Mouse (Mus musculus): ENCODE data around the gene Ap2a2. TPM values are rescaled to one million over a fixed set of nuclear protein-coding genes. Genes with fewer than 3 reads are reported as not detected.
"Not testable (repeated sequence)": the region's sequence is repeated elsewhere in the genome, so short reads cannot be mapped to it uniquely, and the experiment has no call there.

Gene Ap2a2
- polyA plus RNA-seq, 1 experiment from 2014 or later: 39.4 TPM

GRCm38 (mm10) chr7:141593056-141593455 is 31.1 kb downstream of the Ap2a2 start:
- DNase-seq (ENCODE audit: low spot score): no peak

GRCm38 (mm10) chr7:141596971-141597370 is 35.0 kb downstream of the Ap2a2 start:
- no peak for DNase-seq (ENCODE audit: low spot score)

DNA sequence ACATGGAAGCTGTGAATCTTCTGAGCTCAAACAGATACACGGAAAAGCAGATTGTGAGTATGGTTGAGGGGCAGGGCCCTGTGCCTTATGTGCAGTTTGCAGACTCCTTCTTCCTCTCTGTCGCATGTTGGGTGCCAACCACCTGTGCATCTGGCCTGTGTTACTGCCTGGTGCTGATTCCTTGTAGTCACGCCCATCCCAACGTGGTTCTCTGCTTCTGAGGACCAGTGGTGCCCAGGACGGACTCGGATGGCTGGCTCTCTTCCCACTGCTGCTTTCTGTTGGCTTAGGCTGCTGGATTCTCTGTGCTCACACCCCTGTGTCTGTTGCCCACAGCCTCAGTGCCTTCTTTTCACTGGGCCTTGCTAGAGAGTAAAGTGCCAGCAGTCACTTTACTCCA is 35.6 kb downstream of the Ap2a2 start:
- no peak for DNase-seq (ENCODE audit: low spot score)

GRCm38 (mm10) chr7:141607717-141608116 is 45.7 kb downstream of the Ap2a2 start:
- no peak for DNase-seq (ENCODE audit: low spot score)

GRCm38 (mm10) chr7:141609719-141610514 is 47.9 kb downstream of the Ap2a2 start:
- no peak for DNase-seq (ENCODE audit: low spot score)

DNA sequence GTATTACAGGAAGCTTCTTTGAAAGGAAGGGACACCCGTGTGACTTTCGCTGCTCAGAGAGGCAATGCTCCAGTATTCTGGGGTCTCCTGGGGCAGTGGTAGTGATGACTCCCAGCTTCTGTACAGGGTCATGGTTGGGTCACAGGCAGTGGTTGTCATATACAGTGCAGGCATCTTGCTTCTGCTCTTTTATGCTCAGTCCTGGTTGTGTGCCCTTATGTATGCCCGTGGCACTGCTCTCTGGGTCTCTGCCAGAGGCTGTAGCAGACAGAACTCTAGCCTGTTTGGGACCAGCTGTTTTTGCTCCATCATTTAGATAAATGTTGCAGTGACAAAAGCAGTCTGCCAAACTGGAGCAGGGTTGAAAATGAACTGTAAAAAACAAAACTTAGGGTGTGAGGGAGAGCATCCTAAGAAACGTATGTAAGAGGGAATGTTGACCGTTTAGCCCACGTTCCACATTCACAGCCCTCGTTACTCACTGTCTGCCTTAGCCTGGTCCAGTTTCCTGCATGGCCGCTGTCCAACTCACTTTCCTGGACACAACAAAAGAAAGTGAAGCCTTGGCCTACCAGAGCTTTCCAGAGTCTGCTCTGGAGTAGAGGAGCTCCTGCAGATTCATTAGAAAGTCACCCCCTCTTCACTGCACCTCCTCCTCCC is 49.9 kb downstream of the Ap2a2 start:
- DNase-seq (ENCODE audit: low spot score): no peak

DNA sequence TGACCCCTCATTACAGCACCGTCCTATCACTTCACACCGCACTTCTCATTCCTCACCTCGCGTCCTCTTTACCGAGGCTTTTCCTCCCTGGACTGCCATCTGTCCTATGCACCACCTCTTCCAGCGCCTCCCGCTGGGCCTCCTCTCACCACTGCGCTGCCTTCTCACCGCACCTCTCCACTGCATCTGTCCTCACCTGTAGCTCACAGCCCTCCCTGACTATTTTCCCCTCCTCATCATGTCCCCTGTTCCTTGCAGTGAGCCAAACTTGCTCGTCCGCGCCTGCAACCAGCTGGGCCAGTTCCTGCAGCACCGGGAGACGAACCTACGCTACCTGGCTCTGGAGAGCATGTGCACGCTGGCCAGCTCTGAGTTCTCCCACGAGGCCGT is 50.4 kb downstream of the Ap2a2 start:
- DNase-seq (ENCODE audit: low spot score): no peak

- no peak for DNase-seq (ENCODE audit: low spot score)
Observed at GRCm38 (mm10) chr7:141612791-141613190, 50.8 kb downstream of the Ap2a2 start.

GRCm38 (mm10) chr7:141614329-141614832 is 52.4 kb downstream of the Ap2a2 start:
- DNase-seq (ENCODE audit: low spot score): no peak

- DNase-seq (ENCODE audit: low spot score): no peak
Observed at GRCm38 (mm10) chr7:141624214-141624613, 62.2 kb downstream of the Ap2a2 start.

- no peak for DNase-seq (ENCODE audit: low spot score)
Observed at GRCm38 (mm10) chr7:141625120-141625810, 63.3 kb downstream of the Ap2a2 start.

GRCm38 (mm10) chr7:141628018-141628417 is 66.0 kb downstream of the Ap2a2 start:
- no peak for DNase-seq (ENCODE audit: low spot score)

DNA sequence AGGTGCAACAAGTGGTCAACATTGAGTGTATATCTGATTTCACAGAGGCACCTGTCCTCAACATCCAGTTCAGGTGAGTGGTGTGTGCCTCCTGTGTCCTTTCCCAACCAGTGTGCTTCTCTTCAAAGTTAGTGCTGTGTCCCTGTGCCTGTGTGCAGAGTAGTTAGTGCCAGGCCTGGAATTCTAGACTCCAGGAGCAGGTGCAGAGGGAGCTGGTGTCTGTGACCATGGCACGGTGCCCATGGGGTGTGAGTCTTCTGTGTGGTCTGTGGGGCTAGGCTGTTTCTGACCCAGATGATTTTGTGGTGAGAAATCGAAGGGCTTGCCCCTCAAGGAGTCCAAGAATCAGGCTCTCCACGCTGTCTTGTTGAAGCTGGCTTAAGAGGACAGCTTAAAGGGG is 67.3 kb downstream of the Ap2a2 start:
- DNase-seq (ENCODE audit: low spot score): no peak

- DNase-seq (ENCODE audit: low spot score): not testable (repeated sequence)
Observed at GRCm38 (mm10) chr7:141638077-141638476, 76.1 kb downstream of the Ap2a2 start.

GRCm38 (mm10) chr7:141638513-141639334 is 76.8 kb downstream of the Ap2a2 start:
- not testable (repeated sequence) for DNase-seq (ENCODE audit: low spot score)

DNA sequence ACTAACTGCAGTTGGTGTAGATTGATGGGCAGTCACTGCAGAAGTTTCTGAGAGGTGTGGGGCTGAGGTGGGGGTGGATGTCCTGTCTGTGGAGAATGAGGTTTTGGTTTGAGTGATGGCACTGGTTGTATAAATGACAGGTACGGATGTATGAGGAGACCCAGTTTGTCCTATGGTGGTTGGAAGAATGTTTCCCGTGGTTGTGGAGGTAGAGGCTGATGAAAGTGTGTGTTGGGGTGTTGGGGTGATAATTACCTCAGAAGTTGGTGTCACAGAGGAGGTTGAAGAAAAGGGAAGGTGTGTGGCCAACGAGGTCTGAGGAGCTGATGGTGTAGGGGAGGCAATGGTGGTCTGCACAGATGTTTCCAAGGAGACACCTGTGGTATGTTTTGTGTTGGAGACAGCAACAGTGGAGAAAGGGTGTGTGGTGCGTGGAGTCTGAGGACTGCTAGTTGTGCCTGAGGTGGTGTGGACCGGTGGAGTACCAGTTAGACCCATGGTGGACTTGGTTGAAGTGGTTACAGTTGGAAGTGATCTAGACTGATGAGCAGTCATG is 77.4 kb downstream of the Ap2a2 start:
- DNase-seq (ENCODE audit: low spot score): not testable (repeated sequence)

DNA sequence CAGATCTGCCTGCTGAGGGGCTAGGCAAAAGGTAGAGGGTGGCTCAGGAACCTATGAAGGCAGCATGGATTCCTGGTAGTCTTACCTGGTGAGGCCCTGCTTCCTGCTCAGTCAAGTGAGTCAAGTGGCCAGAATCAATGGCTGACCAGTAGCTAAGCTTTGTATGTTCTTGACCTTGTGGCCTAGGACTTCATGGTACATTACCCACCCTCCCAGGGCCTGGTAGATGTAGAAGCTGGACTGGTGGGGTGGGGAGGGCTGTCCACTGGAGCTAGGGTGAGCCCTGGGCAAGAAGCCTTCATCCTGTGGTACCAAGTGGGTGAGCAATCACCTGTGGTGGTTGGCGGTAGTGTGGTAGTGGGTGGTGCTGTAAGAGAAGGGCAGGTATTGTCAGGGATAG is 80.4 kb downstream of the Ap2a2 start:
- DNase-seq (ENCODE audit: low spot score): no peak

GRCm38 (mm10) chr7:141643160-141643559 is 81.2 kb downstream of the Ap2a2 start:
- DNase-seq (ENCODE audit: low spot score): peak; percentile 26

DNA sequence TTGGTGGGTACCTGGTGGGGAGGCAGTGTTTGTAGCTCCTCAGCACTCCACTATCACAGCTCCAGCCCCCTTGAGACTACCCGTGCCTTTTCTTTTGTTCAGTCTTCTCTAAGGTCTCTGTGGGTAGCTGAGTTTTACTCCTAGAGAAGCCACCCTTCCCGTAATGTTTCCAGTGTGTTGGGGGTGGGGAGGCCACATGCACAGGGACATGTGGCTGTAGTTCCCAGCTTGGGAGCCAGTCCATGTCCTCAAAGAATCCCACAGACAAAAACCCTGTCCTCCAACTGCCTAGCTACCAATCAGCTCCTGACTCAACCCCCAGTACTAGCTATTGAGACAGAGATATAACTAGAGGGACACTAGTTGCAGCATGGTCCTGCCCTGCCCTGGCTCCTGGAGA is 85.1 kb downstream of the Ap2a2 start:
- DNase-seq (ENCODE audit: low spot score): no peak

GRCm38 (mm10) chr7:141647815-141648214 is 85.8 kb downstream of the Ap2a2 start:
- no peak for DNase-seq (ENCODE audit: low spot score)

GRCm38 (mm10) chr7:141652191-141652590 is 90.2 kb downstream of the Ap2a2 start:
- no peak for DNase-seq (ENCODE audit: low spot score)
